Mouse (Mus musculus) heart, embryonic 11.5 days (tissue): Measurements from ENCODE around the gene Mgat3. TPM values are rescaled to one million over a fixed set of nuclear protein-coding genes. Genes with fewer than 3 reads are reported as not detected.

Source experiments
- ATAC-seq: fragments of 200-750 bp; cut with Nextera tagmentation; replicated peaks from 2 replicates; pipeline ENCODE4 v1.8.0; 2017; ENCODE audit warnings: moderate library complexity; ENCODE audit not compliant: insufficient number of reproducible peaks, low FRiP score, low TSS enrichment
- H3K27ac ChIP-seq: fragments of 300-500 bp; sonication (generic); 2 replicates; pipeline ENCODE4 v1.5.1; 2014; ENCODE audit warnings: mild to moderate bottlenecking, low read depth, low read length
- H3K27me3 ChIP-seq: fragments of 300-500 bp; sonication (generic); 2 replicates; pipeline ENCODE4 v1.6.1; 2014; ENCODE audit warnings: mild to moderate bottlenecking, low read length, mixed read lengths; ENCODE audit not compliant: control insufficient read depth, insufficient read depth
- H3K36me3 ChIP-seq: fragments of 300-500 bp; sonication (generic); 2 replicates; pipeline ENCODE4 v1.6.1; 2014; ENCODE audit warnings: mild to moderate bottlenecking, low read length, moderate library complexity, mixed read lengths; ENCODE audit not compliant: control insufficient read depth, insufficient read depth
- H3K4me1 ChIP-seq: fragments of 300-500 bp; sonication (generic); 2 replicates; pipeline ENCODE4 v1.6.1; 2014; ENCODE audit warnings: low read length; ENCODE audit not compliant: control insufficient read depth, insufficient read depth
- H3K4me2 ChIP-seq: fragments of 300-500 bp; sonication (generic); 2 replicates; pipeline ENCODE4 v1.6.1; 2014; ENCODE audit warnings: mild to moderate bottlenecking, moderate library complexity
- H3K4me3 ChIP-seq: fragments of 300-500 bp; sonication (generic); 2 replicates; pipeline ENCODE4 v1.5.1; 2014; ENCODE audit warnings: low read depth, low read length
- H3K9ac ChIP-seq: fragments of 300-500 bp; sonication (generic); 2 replicates; pipeline ENCODE4 v1.6.1; 2014; ENCODE audit warnings: mild to moderate bottlenecking, low read depth, low read length, moderate library complexity
- H3K9me3 ChIP-seq: fragments of 300-500 bp; sonication (generic); replicated peaks from 2 replicates; pipeline ENCODE4 v1.6.1; 2016; ENCODE audit warnings: low read length; ENCODE audit not compliant: control insufficient read depth
- WGBS: fragments of 180-500 bp; shearing (Covaris S2); extraction: QIAGEN DNeasy Blood & Tissue Kit; methylation state at CpG from one replicate; pipeline ENCODE4 v1.1.7; 2014; ENCODE audit not compliant: insufficient replicate concordance; 5-methylcytosine and 5-hydroxymethylcytosine counted together
- polyA plus RNA-seq: library from polyadenylated mRNA; unstranded; fragments of >200 nt; fragmentation: Nextera tagmentation; extraction: Ambion mirVana; gene quantifications from 2 replicates; pipeline ENCODE4 v1.2.1, GENCODE M21; 2014

Mgat3 gene
- polyA plus RNA-seq, 1 experiment from 2014 or later = 2.1 TPM

DNA sequence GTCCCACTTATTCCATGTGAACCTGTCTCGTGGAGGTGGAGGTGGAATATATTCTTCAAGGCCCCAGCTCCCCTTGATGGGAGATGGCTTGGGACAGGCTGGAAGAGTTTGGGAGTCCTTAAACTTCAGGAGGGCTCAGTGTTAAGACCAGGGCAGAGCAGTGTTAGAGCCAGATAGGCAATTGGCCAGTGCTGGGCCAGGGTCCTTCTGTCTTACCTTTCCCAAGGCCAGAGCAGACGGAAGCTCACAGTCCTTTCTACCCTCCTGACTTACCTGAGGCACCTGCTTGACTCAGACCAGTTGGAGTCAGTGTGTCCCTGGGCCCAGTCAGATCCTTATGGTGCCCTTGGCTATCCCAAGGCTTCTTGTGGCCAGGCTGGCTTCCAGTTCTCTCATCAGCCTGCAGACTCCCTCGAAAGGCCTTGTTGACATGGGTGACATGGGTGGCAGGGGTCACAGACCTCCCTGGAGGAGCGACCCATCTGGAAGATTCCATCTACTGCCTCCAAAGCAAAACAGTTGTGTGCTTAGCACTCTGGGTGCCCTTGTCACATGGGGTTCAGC lies 11.0 kb upstream of the Mgat3 start:
- no peaks in the 10 kb centered on the region for H3K27me3 ChIP-seq
- WGBS = 82% methylated on average over 4 of the region's 4 CpGs
- H3K4me1 ChIP-seq = peaks cover 15% of the 10 kb centered on the region
- no peaks in the 10 kb centered on the region for H3K9me3 ChIP-seq
- no peak overlapping the region for H3K4me2 ChIP-seq
- H3K27ac ChIP-seq = no peak overlapping the region
- no peak overlapping the region for H3K9ac ChIP-seq
- ATAC-seq = no peak
- peaks cover 40% of the 10 kb centered on the region for H3K36me3 ChIP-seq
- H3K4me3 ChIP-seq = no peak overlapping the region

DNA sequence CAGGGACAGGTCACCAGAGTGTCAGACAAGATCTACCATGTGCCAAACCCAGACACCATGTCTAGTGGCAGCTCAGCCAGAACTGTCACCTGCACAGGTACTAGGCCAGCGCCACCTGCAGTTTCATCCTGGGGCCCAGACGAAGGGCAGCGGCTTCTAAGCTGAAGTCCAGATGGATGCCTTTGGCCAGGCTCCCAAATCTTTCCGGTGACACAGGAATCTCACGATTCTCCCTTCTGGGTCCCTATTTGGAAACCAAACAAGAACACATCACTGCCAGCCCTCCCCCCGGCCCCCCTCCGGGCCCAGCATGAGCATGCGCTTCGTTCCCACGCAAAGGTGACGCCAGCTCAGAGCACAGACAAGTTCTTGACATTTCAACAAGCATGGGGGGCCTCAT lies 10.2 kb upstream of the Mgat3 start:
- H3K27me3 ChIP-seq = no peaks in the 10 kb centered on the region
- no peak overlapping the region for H3K4me2 ChIP-seq
- no peak overlapping the region for H3K4me3 ChIP-seq
- H3K36me3 ChIP-seq = peaks cover 32% of the 10 kb centered on the region
- no peak overlapping the region for H3K9ac ChIP-seq
- no peak overlapping the region for H3K27ac ChIP-seq
- peaks cover 13% of the 10 kb centered on the region for H3K4me1 ChIP-seq
- H3K9me3 ChIP-seq = no peaks in the 10 kb centered on the region
- no peak for ATAC-seq
- WGBS = 76% methylated on average over 11 of the region's 11 CpGs

DNA sequence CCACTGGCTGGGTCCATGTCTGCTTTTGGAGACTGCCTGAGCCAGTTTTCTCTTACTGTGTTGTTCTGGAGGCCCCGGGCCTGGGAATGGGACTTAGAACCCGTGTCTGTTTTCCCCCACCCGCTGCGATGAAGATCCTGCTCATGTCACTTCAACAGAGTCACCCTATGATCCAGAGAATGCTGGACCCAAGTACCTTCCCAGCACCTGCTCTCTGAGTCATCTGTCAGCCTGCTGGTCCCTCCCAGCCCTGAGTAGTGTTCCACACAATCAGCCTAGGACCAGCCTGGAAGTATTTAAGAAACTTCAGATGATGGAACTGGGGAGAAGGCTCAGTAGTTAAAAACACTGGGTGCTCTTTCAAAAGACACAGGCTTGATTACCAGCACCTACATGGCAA lies 9.8 kb upstream of the Mgat3 start:
- H3K36me3 ChIP-seq = peaks cover 28% of the 10 kb centered on the region
- H3K27ac ChIP-seq = no peak overlapping the region
- ATAC-seq = no peak

DNA sequence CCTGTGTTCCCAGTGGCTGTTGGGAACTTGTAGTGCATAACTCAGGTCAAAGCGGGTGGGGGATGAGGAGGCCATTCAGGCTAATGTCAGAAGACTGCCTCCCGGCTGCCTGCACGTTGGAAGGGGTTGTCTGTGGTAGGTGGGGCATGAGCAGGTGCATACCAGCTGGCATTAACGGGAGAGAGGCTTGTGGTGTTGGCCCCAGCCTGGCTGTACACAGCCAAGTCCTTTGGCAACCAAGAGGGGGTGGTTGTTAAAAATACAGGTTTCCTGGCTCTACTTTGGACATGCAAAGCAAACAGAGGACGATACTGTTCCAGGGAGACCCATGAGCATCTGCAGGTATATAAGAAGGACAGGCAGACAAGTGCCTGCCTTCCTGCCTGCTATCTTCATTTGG lies 8.1 kb upstream of the Mgat3 start:
- Histone ChIP-seq H3K9me3 (no peaks in the 10 kb centered on the region), H3K4me3 (no peak overlapping the region), H3K27ac (no peak overlapping the region), H3K4me1 (no peaks in the 10 kb centered on the region), H3K27me3 (no peaks in the 10 kb centered on the region), H3K4me2 (no peak overlapping the region), H3K36me3 (peaks cover 21% of the 10 kb centered on the region), H3K9ac (no peak overlapping the region)
- no peak for ATAC-seq
- 58% methylated on average over 5 of the region's 5 CpGs for WGBS

More for the DNA sequence above, 9.8 kb upstream of the Mgat3 start:
- Histone ChIP-seq H3K4me3 (no peak overlapping the region), H3K9me3 (no peaks in the 10 kb centered on the region), H3K4me2 (no peak overlapping the region), H3K4me1 (peaks cover 8% of the 10 kb centered on the region), H3K9ac (no peak overlapping the region), H3K27me3 (no peaks in the 10 kb centered on the region)
- WGBS = 87% methylated on average over 4 of the region's 4 CpGs

DNA sequence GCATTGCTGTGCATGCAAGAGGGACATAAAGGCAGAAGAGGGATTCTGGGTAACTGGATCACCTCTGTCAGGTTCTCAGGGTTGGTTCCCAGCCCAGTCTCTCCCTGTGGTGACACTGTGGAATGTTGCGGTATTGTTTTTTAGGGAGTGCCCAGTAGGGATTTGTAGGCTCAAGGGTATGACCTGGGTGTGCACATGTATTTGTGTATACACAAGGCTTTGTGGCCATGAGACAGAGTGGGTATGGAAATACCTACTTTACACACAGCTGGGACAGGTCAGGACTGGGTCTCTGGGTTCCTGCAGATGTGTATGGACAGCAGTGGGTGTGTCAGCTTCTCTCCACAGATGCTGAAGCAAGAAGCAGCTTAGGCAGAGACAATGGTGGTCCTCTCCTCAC lies 4.0 kb upstream of the Mgat3 start:
- H3K9ac ChIP-seq = no peak overlapping the region
- no peaks in the 10 kb centered on the region for H3K9me3 ChIP-seq
- no peak for ATAC-seq
- H3K27ac ChIP-seq = no peak overlapping the region
- 87% methylated on average over 1 of the region's 1 CpGs for WGBS
- H3K4me1 ChIP-seq = peaks cover 7% of the 10 kb centered on the region; the same call in 1 of the 2 replicates
- H3K36me3 ChIP-seq = no peaks in the 10 kb centered on the region
- peaks cover 12% of the 10 kb centered on the region for H3K27me3 ChIP-seq
- H3K4me3 ChIP-seq = no peak overlapping the region
- no peak overlapping the region for H3K4me2 ChIP-seq

DNA sequence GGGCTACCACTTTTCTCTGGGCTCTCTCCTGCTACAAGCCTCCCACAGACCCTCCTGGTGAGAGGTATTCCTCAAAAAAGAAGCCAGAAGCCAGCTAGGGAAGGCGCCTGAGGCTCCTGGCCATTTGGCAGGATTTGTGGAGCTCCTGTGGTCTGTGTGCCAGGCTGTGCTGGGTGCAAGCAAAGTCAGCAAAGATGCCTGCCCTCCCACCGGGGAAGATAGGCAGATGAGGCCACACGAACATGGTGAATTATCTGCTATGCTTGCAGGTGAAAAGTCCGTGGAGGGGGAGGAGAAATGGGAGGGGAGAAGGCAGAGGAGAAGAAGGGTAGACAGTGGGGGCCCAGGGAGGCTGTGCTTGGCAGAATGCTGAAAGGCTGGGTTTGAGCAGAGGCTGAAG lies 3.2 kb upstream of the Mgat3 start:
- Histone ChIP-seq H3K9me3 (no peaks in the 10 kb centered on the region), H3K4me1 (peaks cover 7% of the 10 kb centered on the region; the same call in 1 of the 2 replicates), H3K27ac (no peak overlapping the region), H3K36me3 (no peaks in the 10 kb centered on the region), H3K9ac (no peak overlapping the region), H3K4me2 (no peak overlapping the region), H3K4me3 (no peak overlapping the region), H3K27me3 (peaks cover 18% of the 10 kb centered on the region)
- ATAC-seq = no peak
- 30% methylated on average over 4 of the region's 4 CpGs for WGBS

DNA sequence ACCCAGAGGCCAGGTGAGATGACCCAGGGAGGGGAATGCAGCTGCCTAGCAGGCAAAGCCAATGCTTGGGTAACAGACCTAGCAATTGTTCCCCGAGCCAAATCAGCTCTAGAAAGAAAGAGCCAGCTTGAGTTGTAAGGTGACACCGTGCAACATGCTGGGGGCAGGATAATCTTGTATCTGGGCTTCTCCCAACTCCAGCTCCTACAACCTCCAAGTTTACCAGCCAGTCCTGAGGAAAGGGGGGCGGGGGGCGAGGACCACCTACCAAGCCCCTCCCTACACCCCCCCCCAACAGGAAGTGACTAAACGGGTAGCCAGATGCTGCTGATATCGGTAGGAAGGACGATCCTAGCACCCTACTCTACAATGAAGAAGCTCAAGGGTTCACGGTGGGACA lies 2.2 kb upstream of the Mgat3 start:
- H3K27ac ChIP-seq = no peak overlapping the region

DNA sequence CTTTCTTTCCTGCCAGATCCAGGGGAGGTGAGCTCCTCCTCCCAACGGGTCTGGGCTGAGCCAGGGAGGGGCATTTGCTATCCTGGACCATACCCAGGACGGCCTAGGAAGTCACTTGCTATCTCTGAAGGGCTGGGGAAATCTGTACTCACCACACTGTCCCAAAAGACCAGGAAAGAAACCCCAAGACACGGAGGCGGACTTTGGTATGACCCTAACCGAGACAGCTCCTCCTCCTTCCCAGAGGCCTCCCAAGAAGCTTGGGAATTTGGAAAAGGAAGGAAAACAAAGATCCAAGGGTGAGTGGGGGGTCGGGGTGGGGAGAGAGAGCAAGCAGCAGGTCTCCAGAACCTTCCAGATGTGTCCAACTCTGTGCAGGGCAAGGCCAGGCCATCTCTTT lies 1.7 kb upstream of the Mgat3 start:
- peaks cover 22% of the 10 kb centered on the region for H3K27me3 ChIP-seq
- no peak overlapping the region for H3K4me2 ChIP-seq

More for the DNA sequence above, 2.2 kb upstream of the Mgat3 start:
- Histone ChIP-seq H3K4me3 (no peak overlapping the region), H3K4me2 (peak overlapping the region; percentile 12), H3K4me1 (peaks cover 7% of the 10 kb centered on the region; the same call in 1 of the 2 replicates), H3K36me3 (no peaks in the 10 kb centered on the region), H3K9ac (no peak overlapping the region), H3K9me3 (no peaks in the 10 kb centered on the region), H3K27me3 (peaks cover 22% of the 10 kb centered on the region)
- WGBS = 2% methylated on average over 8 of the region's 8 CpGs
- no peak for ATAC-seq

More for the DNA sequence above, 1.7 kb upstream of the Mgat3 start:
- no peak for ATAC-seq
- no peak overlapping the region for H3K27ac ChIP-seq
- no peak overlapping the region for H3K9ac ChIP-seq
- H3K36me3 ChIP-seq = no peaks in the 10 kb centered on the region
- H3K4me1 ChIP-seq = peaks cover 7% of the 10 kb centered on the region; the same call in 1 of the 2 replicates
- H3K9me3 ChIP-seq = no peaks in the 10 kb centered on the region
- 14% methylated on average over 6 of the region's 6 CpGs for WGBS
- no peak overlapping the region for H3K4me3 ChIP-seq
